Mouse (Mus musculus): ENCODE measurements around the gene Eif2b4.

DNA sequence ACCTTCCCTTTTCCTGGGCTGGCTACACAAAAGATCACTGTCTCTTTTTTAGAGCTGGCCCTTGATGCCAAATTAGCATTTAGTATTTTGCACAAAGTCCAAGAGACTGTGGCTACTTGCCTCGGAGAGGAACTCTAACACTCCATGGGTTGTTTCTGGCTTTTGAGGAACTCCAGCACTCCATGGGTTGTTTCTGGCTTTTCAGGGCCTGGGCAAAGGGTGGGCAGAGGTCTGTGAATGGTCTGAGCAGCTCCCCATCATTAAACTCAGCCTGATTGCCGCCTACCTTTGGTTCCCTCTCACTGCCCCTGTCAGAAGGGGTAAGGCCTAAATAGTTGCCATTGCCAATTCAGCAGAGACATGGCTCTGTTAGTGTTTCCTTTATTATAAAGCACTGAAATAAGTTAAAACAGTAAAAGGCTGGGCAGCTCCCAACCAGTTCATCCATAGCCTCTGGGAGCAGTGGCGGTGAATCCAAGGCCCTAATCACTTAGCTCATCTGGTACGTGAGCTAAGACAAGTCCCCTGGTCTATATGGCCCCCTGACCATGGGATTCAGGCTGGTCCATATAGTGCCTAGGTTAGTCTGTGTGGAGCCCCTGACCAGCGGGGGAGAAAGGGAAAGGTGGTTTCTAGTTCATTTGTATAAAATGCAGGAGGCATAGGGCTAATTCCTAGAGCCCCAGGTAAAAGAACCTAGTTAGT lies 5.5 kb upstream of the Eif2b4 start:
- TF ChIP-seq GATA1 (IDR thresholded peaks at IDR 0.05; ENCODE audit: low read length) (no peak), TAL1 (IDR thresholded peaks at IDR 0.05; ENCODE audit: low read length) (no peak)

All from erythroblast, embryonic 14.5 days (primary cell).